Mouse (Mus musculus) spleen, adult 2 months (tissue): Measurements from ENCODE around the gene Aff3.

Experiments
- CTCF ChIP-seq: fragments of 200-500 bp; IDR thresholded peaks from 2 replicates; pipeline ENCODE4 v1.5.1; 2011; ENCODE audit warnings: mild to moderate bottlenecking, inconsistent platforms; ENCODE audit not compliant: insufficient read depth, insufficient read length, insufficient replicate concordance; ENCODE audit errors: extremely low read depth
- POLR2A ChIP-seq: fragments of 200-500 bp; IDR thresholded peaks from 2 replicates; pipeline ENCODE4 v1.6.1; 2011; ENCODE audit warnings: low read depth, low read length, inconsistent platforms

DNA sequence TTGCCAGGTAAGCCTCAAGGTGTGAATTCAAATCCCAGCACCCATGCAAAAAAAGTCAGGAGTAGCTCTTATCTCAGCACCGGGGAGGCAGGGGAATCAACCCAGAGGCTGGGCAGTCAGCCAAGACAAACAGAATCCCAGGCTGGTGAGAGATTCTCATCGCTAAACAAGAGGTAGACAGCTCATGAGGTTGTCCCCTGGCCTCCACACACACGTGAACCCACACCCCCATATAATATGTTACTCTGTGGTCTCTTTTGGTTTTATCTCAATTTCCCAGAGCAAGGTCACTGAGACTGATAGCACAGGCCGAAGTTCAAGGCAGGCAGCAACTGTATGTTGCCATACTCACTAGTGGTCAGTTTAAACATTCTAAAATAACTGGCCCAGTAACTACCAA, 422.2 kb downstream of the Aff3 start:
- TF ChIP-seq POLR2A (no peak), CTCF (no peak)
